Mouse (Mus musculus): ENCODE results near the gene Hamp2.

- TF ChIP-seq CTCF (IDR thresholded peaks at IDR 0.05; ENCODE audit: low read depth, low read length): no peak
- TF ChIP-seq EP300 (IDR thresholded peaks at IDR 0.05; ENCODE audit: insufficient read depth, low read depth, low read length): no peak
Observed at GRCm38 (mm10) chr7:30964366-30964765, 39.9 kb upstream of the Hamp2 start.

Measured in ES-Bruce4 (cell line).